Mouse (Mus musculus) C2C12 (cell line): ENCODE measurements around the gene Ifnar1. TPM values are rescaled to one million over a fixed set of nuclear protein-coding genes. Genes with fewer than 3 reads are reported as not detected.

ENCODE experiments used
- H3K27me3 ChIP-seq: one replicate; pipeline ENCODE4 v1.6.1; 2011; ENCODE audit not compliant: control insufficient read depth, insufficient read depth, insufficient read length
- H3K36me3 ChIP-seq: one replicate; pipeline ENCODE4 v1.6.1; 2011; ENCODE audit not compliant: control insufficient read depth, insufficient read depth
- H3K4me3 ChIP-seq: one replicate; pipeline ENCODE4 v1.5.1; 2011; ENCODE audit warnings: mild to moderate bottlenecking, control low read depth; ENCODE audit not compliant: poor library complexity, insufficient read depth, severe bottlenecking
- H3K79me2 ChIP-seq: one replicate; pipeline ENCODE4 v1.6.1; 2011; ENCODE audit not compliant: control insufficient read depth, insufficient read depth
- H3K79me3 ChIP-seq: one replicate; pipeline ENCODE4 v1.6.1; 2011; ENCODE audit warnings: low read depth, control low read depth
- H3ac ChIP-seq: one replicate; pipeline ENCODE3; 2011; ENCODE audit warnings: low read depth; ENCODE audit not compliant: control insufficient read depth, insufficient read length
- CEBPB ChIP-seq: IDR thresholded peaks from one replicate; pipeline ENCODE4 v1.6.1; 2011; ENCODE audit warnings: low read depth, mild to moderate bottlenecking, control low read depth, moderate library complexity
- CTCF ChIP-seq: IDR thresholded peaks from one replicate; pipeline ENCODE4 v1.5.1; 2011; ENCODE audit not compliant: control insufficient read depth, insufficient read depth, insufficient read length
- FOSL1 ChIP-seq: IDR thresholded peaks from one replicate; pipeline ENCODE4 v1.8.0; 2011; ENCODE audit warnings: mild to moderate bottlenecking, low read length; ENCODE audit not compliant: poor library complexity, insufficient read depth, severe bottlenecking
- MAX ChIP-seq: IDR thresholded peaks from one replicate; pipeline ENCODE4 v1.6.1; 2011; ENCODE audit warnings: mild to moderate bottlenecking, control low read depth
- MYOD1 ChIP-seq: IDR thresholded peaks from one replicate; pipeline ENCODE4 v1.6.1; 2011; ENCODE audit warnings: low read depth; ENCODE audit not compliant: control insufficient read depth, insufficient read length
- MYOG ChIP-seq: IDR thresholded peaks from one replicate; pipeline ENCODE4 v1.6.1; 2011; ENCODE audit not compliant: control insufficient read depth, insufficient read length; ENCODE audit errors: extremely low read depth
- USF1 ChIP-seq: IDR thresholded peaks from one replicate; pipeline ENCODE4 v1.6.1; 2011; ENCODE audit warnings: low read depth, mild to moderate bottlenecking, control low read depth, moderate library complexity
- polyA plus RNA-seq: library from polyadenylated mRNA; unstranded; fragments of >200 nt; fragmentation: generic; extraction: Trizol; gene quantifications from one replicate; pipeline ENCODE4 v1.2.1, GENCODE M21; 2012; ENCODE audit warnings: missing spikeins

Gene Ifnar1
- polyA plus RNA-seq, 1 experiment: 18.1 TPM

DNA sequence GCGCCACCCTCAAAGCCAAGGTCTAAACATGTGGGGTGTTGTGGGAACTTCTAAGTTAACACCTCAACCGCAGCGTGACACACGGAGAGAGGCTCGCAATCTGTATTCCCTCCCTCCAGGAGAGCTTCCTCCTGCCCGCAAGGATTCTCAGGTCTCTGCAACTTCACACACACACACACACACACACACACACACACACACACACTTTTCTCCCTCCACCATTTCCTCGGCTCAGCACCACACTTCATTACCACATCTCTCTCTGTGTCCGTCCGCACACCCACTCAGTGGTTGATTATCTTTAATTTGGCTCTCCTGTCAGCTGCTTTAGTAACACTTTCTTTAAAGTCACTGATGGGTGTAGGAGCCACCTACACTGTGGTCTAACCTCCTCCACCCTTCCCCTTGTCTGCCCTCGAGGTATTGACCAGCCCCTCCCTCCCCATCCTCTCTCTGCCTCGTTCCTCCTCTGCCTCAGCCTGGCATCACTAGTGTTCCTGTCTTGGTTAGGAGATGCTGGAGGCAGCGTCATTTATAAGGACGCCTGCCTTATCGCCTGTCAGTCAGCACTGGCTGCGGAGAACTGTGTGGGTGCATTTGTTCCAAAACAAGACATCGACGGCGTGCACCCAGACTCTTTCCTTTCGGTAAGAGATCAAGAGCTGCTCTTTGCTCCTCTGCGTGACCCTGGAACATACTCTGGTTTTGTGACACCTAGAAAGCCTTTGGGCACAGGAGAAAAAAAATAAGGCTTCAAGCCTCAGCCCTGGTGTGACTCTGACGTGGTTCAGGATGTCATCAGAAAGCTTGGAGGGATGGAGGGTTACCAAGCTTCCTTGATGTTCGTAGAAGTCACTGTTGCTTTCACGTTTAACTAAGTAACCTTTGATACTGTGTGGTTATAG is 48.3 kb downstream of the Ifnar1 start:
- H3K79me2 ChIP-seq: no peaks in the 10 kb centered on the region
- no peak overlapping the region for H3K4me3 ChIP-seq
- H3K27me3 ChIP-seq: no peaks in the 10 kb centered on the region
- H3K36me3 ChIP-seq: no peaks in the 10 kb centered on the region
- no peaks in the 10 kb centered on the region for H3K79me3 ChIP-seq
- TF ChIP-seq USF1: no peak
- no peak for TF ChIP-seq MAX
- no peak for TF ChIP-seq CEBPB
- no peak for TF ChIP-seq CTCF
- H3ac ChIP-seq: no peak overlapping the region

DNA sequence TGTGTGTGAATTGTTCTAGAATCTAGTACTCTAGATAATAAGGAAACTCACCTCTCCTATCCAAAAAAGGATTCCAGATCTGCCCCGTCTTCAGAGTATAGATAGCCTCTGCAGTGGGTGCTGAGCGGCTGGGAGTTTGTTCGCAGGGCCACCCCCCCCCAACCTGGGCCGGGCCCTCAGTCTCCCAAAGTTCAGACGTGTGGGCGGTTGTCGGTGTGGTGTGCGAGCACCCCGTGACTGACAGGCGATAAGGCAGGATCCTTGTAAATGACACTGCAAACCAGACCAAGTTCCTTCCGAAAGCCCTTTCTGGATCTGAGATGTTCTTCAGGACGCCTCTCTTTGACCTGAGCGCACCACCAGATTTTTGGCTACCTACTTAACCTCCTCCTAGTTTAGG is 49.4 kb downstream of the Ifnar1 start:
- H3ac ChIP-seq: no peak overlapping the region
- no peaks in the 10 kb centered on the region for H3K36me3 ChIP-seq
- H3K79me3 ChIP-seq: no peaks in the 10 kb centered on the region
- H3K4me3 ChIP-seq: no peak overlapping the region
- no peaks in the 10 kb centered on the region for H3K79me2 ChIP-seq
- H3K27me3 ChIP-seq: no peaks in the 10 kb centered on the region
- no peak for TF ChIP-seq CTCF
- no peak for TF ChIP-seq MAX

DNA sequence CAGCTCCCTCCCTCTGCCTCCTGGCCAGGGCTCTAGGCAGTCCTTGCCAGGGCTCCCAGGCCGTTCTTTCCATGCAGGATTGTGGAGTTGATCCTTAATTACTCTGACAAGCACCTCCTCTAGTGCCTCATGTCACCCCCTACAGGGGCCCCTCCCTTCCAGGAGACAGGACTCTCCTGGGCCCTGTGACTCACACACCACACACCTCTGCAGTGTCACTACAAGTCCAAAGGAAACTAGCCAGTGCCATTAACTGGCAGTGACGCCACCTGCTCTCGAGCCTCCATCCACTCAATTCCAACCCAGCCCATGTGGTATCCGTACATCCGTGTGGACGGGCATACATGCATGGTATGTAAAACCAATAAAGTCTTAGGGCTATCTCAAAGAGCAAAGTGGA is 49.9 kb downstream of the Ifnar1 start:
- Histone ChIP-seq H3ac (no peak overlapping the region), H3K27me3 (no peaks in the 10 kb centered on the region), H3K4me3 (no peak overlapping the region), H3K79me2 (no peaks in the 10 kb centered on the region), H3K36me3 (no peaks in the 10 kb centered on the region), H3K79me3 (no peaks in the 10 kb centered on the region)
- TF ChIP-seq MYOD1 (no peak), MYOG (no peak)

DNA sequence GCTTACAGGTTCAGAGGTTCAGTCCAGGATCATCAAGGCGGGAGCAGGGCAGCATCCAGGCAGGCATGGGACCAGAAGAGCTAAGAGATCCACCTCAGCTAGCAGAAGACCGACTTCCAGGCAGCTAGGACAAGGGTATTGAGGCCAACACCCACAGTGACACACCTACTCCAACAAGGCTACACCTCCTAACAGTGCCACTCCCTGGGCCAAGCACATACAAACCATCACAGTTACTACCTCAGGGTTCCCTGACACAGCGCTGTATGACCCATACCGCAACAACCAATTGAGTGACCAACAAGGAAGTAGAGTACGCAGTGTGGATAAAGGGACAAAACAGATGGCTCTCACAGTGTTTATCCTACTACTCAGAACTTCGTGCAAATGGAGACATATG is 51.3 kb downstream of the Ifnar1 start:
- H3K36me3 ChIP-seq: no peaks in the 10 kb centered on the region

DNA sequence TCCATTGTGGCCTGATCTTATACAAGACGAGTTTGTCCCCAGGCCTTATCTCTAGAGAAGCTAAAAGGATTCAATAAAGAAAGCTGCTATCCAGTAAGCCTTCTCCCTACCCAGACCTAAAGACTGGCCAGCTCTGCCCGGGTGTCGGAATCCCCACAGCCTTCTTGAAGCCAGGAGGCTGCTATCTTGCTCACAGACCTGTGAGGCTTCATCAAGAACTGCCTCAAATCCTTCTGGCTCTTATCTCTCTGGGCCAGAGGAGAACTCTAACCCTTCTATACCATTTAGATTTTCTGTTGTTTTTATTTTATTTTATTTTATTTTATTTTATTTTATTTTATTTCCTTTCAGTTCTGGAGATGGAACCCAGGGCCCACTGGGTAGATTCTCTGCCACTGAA is 52.0 kb downstream of the Ifnar1 start:
- Histone ChIP-seq H3ac (no peak overlapping the region), H3K27me3 (no peaks in the 10 kb centered on the region), H3K4me3 (no peak overlapping the region), H3K79me2 (no peaks in the 10 kb centered on the region), H3K36me3 (no peaks in the 10 kb centered on the region), H3K79me3 (no peaks in the 10 kb centered on the region)
- TF ChIP-seq MAX: no peak
- no peak for TF ChIP-seq MYOD1
- no peak for TF ChIP-seq USF1
- TF ChIP-seq MYOG: no peak
- TF ChIP-seq FOSL1: no peak
- no peak for TF ChIP-seq CEBPB
- no peak for TF ChIP-seq CTCF

More for the DNA sequence above, 51.3 kb downstream of the Ifnar1 start:
- no peak for TF ChIP-seq CTCF
- no peak for TF ChIP-seq MAX
- no peak for TF ChIP-seq MYOD1
- TF ChIP-seq USF1: no peak
- TF ChIP-seq FOSL1: no peak
- TF ChIP-seq CEBPB: no peak
- no peak for TF ChIP-seq MYOG
- no peak overlapping the region for H3ac ChIP-seq
- no peaks in the 10 kb centered on the region for H3K27me3 ChIP-seq
- no peaks in the 10 kb centered on the region for H3K79me3 ChIP-seq
- no peaks in the 10 kb centered on the region for H3K79me2 ChIP-seq
- H3K4me3 ChIP-seq: no peak overlapping the region

DNA sequence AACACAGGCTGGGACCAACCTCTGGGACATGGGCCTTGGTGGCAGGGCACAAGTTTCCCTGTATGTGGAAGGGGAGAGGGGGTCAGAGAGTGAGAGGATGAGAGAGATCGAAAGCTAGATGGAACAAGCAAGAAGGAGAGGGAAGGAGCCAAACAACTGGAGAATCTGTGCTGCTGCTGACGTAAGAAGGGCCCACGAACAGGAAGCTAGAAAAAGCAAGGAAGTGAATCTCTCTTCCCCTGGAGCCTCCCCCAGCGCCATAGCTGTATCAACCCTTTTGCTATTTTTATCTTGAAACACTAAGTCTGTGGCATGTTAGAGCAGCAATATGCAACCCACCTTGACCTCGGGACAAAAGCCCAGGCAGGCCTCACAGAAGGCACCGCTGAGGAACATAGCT is 53.0 kb downstream of the Ifnar1 start:
- H3ac ChIP-seq: no peak overlapping the region
- no peaks in the 10 kb centered on the region for H3K27me3 ChIP-seq
- no peaks in the 10 kb centered on the region for H3K79me3 ChIP-seq
- H3K36me3 ChIP-seq: no peaks in the 10 kb centered on the region
- H3K4me3 ChIP-seq: no peak overlapping the region
- TF ChIP-seq CTCF: no peak
- no peak for TF ChIP-seq MYOD1
- no peak for TF ChIP-seq FOSL1
- no peak for TF ChIP-seq MYOG
- no peak for TF ChIP-seq USF1
- no peak for TF ChIP-seq CEBPB
- TF ChIP-seq MAX: no peak
- H3K79me2 ChIP-seq: no peaks in the 10 kb centered on the region
